Comparison of ENCODE assay signal across 17 mouse cellular contexts in the genomic region with DNA sequence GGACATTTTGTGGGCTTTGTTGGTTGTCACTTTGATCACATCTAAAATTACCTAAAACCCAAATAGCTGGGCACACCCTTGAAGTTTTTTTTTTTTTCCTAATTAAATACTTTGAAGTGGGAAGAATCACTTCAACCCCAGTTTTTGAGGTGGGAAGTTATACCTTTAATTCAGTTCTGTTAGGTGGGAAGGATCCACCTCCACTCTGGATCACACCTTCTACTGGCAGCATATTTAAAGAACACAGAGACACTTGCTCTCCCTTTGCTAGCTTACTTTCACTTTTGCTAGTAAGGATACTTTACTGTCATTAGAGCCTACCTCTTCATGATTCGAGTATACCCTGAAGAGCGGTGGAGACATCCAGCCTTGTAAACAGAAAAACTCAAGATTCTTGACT.
"Had no signal": no experiment of that assay in that cellular context is flagged by ENCODE, and none has a peak within 500 bp of the region (broad histone marks: within the 10 kb centered on the region; RNA-seq: fewer than 3 reads in every experiment).

No protein-coding gene starts in this region.

- H3K27me3 ChIP-seq: neural tube, embryonic 12.5 days; neural tube, embryonic 13.5 days; neural tube, embryonic 15.5 days; stomach, embryonic 15.5 days had no signal

- H3K4me3 ChIP-seq: neural tube, embryonic 12.5 days; neural tube, embryonic 13.5 days; neural tube, embryonic 15.5 days; stomach, embryonic 15.5 days had no signal

- H3K9me3 ChIP-seq: neural tube, embryonic 12.5 days; neural tube, embryonic 13.5 days; neural tube, embryonic 15.5 days; stomach, embryonic 15.5 days had no signal

- H3K4me1 ChIP-seq: neural tube, embryonic 12.5 days; neural tube, embryonic 13.5 days; neural tube, embryonic 15.5 days; stomach, embryonic 15.5 days had no signal

- H3K36me3 ChIP-seq: neural tube, embryonic 12.5 days; neural tube, embryonic 13.5 days; neural tube, embryonic 15.5 days; stomach, embryonic 15.5 days had no signal

- DNase-seq: retina, postnatal 1 day; right cerebral cortex, adult 18-20 months; right cerebral cortex, postnatal 14 days; right cerebral cortex, postnatal 25 days; right cerebral cortex, postnatal 4 days; spleen, adult 18-20 months; thymus, adult 18-20 months; thymus, adult 2 months; thymus, postnatal 14 days; thymus, postnatal 25 days; thymus, postnatal 36 days; thymus, postnatal 4 days had no signal

- H3K9ac ChIP-seq: neural tube, embryonic 12.5 days; neural tube, embryonic 13.5 days; neural tube, embryonic 15.5 days; stomach, embryonic 15.5 days had no signal

- H3K27ac ChIP-seq: neural tube, embryonic 12.5 days; neural tube, embryonic 13.5 days; neural tube, embryonic 15.5 days; stomach, embryonic 15.5 days; stomach, postnatal 0 days had no signal

- H3K4me2 ChIP-seq: neural tube, embryonic 12.5 days; neural tube, embryonic 13.5 days; neural tube, embryonic 15.5 days; stomach, embryonic 15.5 days had no signal
